Mouse (Mus musculus) forebrain, embryonic 13.5 days (tissue): ENCODE results near the gene Ppm1e. TPM values are rescaled to one million over a fixed set of nuclear protein-coding genes. Genes with fewer than 3 reads are reported as not detected.

Source experiments
- polyA plus RNA-seq: library from polyadenylated mRNA; unstranded; fragments of >200 nt; fragmentation: Nextera tagmentation; extraction: Ambion mirVana; gene quantifications from 2 replicates; pipeline ENCODE4 v1.2.1, GENCODE M21; 2015

Ppm1e gene
- polyA plus RNA-seq, 1 experiment from 2014 or later, result 17.4 TPM

Other genes with a start within 250 kb of the Ppm1e start
- gene Ska2, start 249.8 kb downstream of the Ppm1e start, polyA plus RNA-seq, result 105 and 110 TPM in 2 replicates
- gene Trim37, start 231.9 kb downstream of the Ppm1e start, polyA plus RNA-seq, result 82.2 and 87.3 TPM in 2 replicates
- 10.7 and 11.2 TPM in 2 replicates for gene Rad51c, start 45.9 kb upstream of the Ppm1e start, polyA plus RNA-seq
- gene Tex14, start 46.0 kb upstream of the Ppm1e start, polyA plus RNA-seq, result 0.10 and 0.43 TPM in 2 replicates
- not detected in 2 replicates for gene Gm11492, start 207.6 kb upstream of the Ppm1e start, polyA plus RNA-seq
- gene Sept4, start 209.9 kb upstream of the Ppm1e start, polyA plus RNA-seq, result 12.0 and 13.4 TPM in 2 replicates
- 49.2 and 54.6 TPM in 2 replicates for gene Mtmr4, start 233.1 kb upstream of the Ppm1e start, polyA plus RNA-seq